Mouse (Mus musculus) fat pad, adult 2 months (tissue): Measurements from ENCODE around the gene Ncor2.
A peak's percentile ranks its signal among the peaks of the same experiment; 100 is the strongest.

Experiments used
- DNase-seq: peaks from one replicate; pipeline ENCODE4 v3.0.0-alpha.2; 2011; ENCODE audit warnings: low read depth, low spot score; ENCODE audit errors: extremely low read depth

Ncor2 gene

GRCm38 (mm10) chr5:125103396-125103795 lies 75.6 kb downstream of the Ncor2 start:
- DNase-seq = no peak

DNA sequence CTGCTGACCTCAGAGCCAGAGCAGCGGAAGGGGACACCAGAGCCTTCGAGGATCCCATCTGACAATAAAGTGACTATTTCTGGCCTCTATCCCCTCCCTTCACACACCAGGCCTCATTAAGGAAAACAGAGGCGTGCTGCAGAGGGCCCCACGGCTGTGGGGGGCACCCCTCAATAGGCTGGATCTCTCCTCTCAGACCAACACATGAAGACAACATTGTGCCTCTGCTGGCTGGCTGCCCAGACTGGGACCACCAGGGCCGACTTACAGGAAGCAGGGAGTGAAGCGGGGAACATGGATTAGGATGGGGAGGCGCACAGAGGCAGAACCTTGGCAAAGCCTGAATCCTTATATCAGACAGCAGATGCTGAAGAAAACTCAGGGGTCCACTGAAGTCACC lies 76.1 kb downstream of the Ncor2 start:
- DNase-seq = no peak

GRCm38 (mm10) chr5:125102352-125102751 lies 76.7 kb downstream of the Ncor2 start:
- no peak for DNase-seq

DNA sequence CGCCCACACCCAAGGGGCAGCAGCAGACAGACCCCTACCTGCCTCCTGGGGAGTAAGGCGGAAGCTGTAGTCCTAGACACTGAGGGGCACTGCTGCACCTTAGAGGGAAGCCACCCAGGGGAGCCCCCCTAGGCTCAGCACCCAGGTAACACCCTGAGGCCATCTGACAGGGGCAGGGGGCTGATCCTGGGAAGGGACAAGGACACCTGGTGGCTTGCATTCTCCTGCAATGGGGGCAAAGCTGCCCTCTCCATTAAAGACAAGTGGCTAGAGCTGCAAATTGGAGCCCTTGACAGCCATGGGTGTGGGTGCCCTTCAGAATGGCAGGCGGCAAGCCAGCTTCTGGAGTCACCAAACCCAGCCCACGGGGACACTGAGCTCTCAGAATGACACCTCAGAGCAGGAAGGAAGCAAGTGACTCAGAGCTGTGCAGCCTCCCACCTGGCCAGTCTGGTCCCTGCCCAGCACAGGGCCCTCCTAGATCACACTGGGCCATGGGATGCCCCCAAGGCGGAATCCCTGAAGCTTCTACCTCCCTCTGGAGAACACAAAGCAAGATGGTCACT lies 79.2 kb downstream of the Ncor2 start:
- DNase-seq = no peak

GRCm38 (mm10) chr5:125098692-125099091 lies 80.3 kb downstream of the Ncor2 start:
- DNase-seq = no peak

DNA sequence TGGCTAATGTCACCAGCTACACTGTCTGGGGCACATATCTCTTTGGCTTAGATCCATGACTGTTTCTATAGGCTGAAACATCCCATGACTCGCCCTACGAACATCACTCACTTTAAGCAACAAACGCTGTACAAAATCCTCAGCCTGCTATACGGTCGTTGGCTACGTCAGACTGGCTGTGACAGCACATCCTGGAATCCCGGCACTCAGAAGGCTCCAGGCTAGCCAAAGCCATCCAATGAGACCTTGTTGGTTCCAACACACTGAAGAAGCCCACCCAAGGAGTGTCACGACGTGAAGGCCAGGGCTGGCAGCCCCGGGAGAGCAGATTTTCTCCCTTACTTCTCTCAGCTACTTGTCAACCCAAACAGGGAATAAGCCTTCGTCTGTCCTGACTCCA lies 82.7 kb downstream of the Ncor2 start:
- no peak for DNase-seq

DNA sequence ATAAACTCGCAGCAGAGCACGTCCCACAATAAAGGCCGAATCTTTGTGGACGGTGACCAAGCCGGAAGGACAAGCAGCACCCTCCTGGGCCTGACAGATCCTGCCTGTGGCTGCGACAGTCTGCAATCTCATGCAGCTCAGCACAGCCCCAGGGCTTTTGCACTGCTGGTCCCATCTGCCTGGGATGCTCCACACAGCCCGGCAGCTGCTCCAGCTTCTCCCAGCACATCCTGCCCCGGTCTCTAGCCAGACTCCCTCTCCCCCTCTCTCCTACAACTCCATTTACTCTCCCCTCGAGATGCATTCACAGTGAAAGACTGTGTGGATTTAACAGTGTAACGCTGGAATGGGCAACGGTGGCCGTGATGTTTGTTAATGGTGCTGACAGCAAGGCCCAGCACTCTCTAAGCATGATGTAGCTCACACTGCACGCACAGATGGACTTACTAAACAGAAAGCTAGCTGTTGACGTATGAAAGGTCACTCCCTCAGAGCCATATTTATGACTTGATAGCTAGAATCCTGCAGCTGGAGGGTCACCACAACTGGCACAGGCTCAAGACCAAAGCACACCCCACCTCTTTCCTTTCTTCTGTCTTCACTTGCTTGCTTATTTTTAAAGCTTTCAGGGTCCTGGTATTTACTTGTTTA lies 83.4 kb downstream of the Ncor2 start:
- no peak for DNase-seq

DNA sequence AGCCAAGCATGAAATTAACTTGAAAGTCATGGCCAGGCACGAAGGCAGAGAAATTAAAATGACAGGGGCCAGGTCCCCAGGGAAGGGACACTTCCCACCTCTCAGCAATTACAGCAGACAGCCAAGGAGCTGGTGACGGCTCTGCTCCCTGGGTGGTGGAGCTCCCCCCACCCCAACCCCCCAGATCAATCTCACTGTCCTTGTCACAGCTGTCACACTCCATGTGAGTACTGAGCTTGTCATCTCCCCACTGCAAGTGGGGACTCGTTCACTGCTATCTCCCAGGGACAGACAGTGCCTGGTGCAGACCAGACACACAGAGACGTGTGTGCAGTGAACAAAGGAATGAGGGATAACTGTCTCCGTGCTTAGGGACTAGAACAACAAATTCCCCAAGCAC lies 85.2 kb downstream of the Ncor2 start:
- no peak for DNase-seq

DNA sequence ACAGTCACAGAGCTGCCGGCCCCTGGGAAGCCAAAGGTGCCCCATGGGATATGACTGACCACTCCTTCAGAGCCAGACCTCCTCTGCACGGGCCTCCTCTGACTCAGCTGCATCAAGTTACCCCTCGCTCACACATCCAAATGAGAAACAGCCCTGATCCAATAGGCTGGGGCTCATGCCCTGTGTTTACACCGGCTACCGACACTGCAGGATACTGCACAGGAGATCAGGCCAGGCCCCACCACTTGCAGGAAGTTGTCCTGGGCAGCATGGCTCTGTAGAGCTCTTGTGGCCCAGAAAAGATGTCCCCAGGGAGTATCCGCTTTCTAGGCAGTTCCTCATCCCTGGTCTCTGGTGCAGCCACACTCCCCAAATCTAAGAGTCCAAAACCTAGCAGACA lies 90.9 kb downstream of the Ncor2 start:
- no peak for DNase-seq

- no peak for DNase-seq
Measured at GRCm38 (mm10) chr5:125085097-125085617, 93.9 kb downstream of the Ncor2 start.

- DNase-seq = no peak
Measured at GRCm38 (mm10) chr5:125083674-125084073, 95.3 kb downstream of the Ncor2 start.

- DNase-seq = peak; percentile 84
Measured at GRCm38 (mm10) chr5:125081318-125082101, 97.5 kb downstream of the Ncor2 start.

DNA sequence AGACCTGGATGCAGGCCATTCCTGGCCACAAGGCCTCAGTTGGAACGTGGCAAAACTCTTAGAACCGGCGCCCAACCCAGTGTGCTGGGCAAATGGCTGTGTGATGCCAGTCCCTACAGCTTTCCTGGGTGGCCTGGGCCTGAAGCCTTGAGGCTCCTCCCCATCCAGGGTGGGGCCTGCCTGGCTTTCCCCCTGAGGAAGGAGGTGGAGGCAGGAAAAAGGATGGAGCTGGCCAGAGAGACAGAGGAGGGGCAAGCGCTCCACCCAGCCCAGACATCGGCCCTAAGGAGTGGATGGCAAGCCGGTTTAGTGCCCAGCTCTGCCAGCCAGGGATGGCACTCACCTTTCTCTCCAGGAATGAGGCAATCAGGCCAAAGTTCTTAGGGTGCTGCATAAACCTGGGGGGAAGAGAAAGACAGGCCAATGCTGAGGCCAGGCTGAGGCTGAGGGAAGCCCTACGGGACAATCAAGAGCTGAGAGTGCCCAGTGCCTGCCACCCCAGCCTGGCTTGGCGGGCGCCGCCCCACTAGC lies 98.2 kb downstream of the Ncor2 start:
- DNase-seq = no peak

- no peak for DNase-seq
Measured at GRCm38 (mm10) chr5:125080352-125080751, 98.7 kb downstream of the Ncor2 start.

GRCm38 (mm10) chr5:125078220-125078619 lies 100.8 kb downstream of the Ncor2 start:
- DNase-seq = no peak

- no peak for DNase-seq
Measured at GRCm38 (mm10) chr5:125076183-125076582, 102.8 kb downstream of the Ncor2 start.

DNA sequence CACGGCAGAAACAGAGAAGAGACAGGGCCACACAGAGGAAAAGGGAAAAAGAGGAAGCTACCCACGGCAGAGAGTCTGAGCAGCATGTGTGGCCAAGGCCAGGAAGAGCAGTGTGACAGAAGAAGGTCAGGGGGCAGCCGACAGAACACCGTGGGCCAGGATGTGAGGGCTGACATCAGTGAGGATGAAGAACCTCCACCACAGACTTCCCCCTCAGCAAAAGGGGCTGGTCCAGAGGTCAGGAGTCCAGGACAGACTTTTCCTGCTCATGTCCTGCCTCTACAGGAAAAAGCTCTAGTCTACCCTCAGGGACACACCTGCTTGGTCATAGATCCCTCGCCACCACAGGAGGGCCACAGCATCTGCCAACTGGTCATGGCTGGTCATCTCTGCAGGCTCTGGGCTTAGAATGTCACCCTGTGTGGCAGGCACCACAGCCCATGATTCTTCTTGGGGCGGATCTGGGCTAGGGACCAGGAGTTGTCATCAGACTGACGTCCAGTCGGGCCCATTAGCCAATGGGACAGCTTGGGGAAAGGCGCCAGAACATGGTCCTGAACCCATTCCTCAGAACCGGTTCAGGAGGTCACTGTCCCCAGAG lies 104.3 kb downstream of the Ncor2 start:
- DNase-seq = no peak

GRCm38 (mm10) chr5:125073896-125074295 lies 105.1 kb downstream of the Ncor2 start:
- no peak for DNase-seq

GRCm38 (mm10) chr5:125073335-125073734 lies 105.7 kb downstream of the Ncor2 start:
- no peak for DNase-seq

GRCm38 (mm10) chr5:125072425-125072824 lies 106.6 kb downstream of the Ncor2 start:
- no peak for DNase-seq

DNA sequence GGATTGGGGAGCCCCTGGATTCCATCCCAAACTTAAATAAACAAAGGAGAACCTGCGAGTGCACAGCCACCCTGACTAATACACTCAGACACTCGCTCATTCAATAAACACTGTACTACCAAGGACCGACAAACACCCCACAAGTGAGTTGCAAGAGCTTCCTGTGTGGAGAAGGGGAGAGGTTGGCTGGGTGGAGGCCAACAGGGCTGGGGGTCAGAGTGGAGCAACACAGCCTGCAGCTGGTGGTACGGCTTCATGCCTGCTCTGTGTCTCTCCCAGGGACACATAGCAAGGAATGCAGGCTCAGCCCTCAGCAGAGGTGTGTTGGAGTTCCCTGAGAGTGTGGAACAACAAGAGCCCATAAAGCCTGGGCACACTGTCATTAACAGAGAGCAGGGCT lies 107.1 kb downstream of the Ncor2 start:
- no peak for DNase-seq
